Mouse (Mus musculus) hindbrain, embryonic 12.5 days (tissue): Measurements from ENCODE around the gene Vwa7. TPM values are rescaled to one million over a fixed set of nuclear protein-coding genes. Genes with fewer than 3 reads are reported as not detected.
A peak's percentile ranks its signal among the peaks of the same experiment; 100 is the strongest.

Source experiments
- ATAC-seq: fragments of 200-750 bp; cut with Nextera tagmentation; 2 replicates; pipeline ENCODE4 v1.8.0; 2017; ENCODE audit warnings: moderate TSS enrichment; ENCODE audit not compliant: low FRiP score
- H3K27ac ChIP-seq: fragments of 300-500 bp; sonication (generic); 2 replicates; pipeline ENCODE4 v1.5.1; 2016; ENCODE audit warnings: mild to moderate bottlenecking
- H3K27me3 ChIP-seq: fragments of 300-500 bp; sonication (generic); 2 replicates; pipeline ENCODE4 v1.6.1; 2016; ENCODE audit warnings: mild to moderate bottlenecking
- H3K36me3 ChIP-seq: fragments of 300-500 bp; sonication (generic); 2 replicates; pipeline ENCODE4 v1.6.1; 2016; ENCODE audit warnings: mild to moderate bottlenecking
- H3K4me1 ChIP-seq: fragments of 300-500 bp; sonication (generic); 2 replicates; pipeline ENCODE4 v1.6.1; 2016
- H3K4me2 ChIP-seq: fragments of 300-500 bp; sonication (generic); replicated peaks from 2 replicates; pipeline ENCODE4 v1.6.1; 2016; ENCODE audit warnings: mild to moderate bottlenecking
- H3K4me3 ChIP-seq: fragments of 300-500 bp; sonication (generic); 2 replicates; pipeline ENCODE4 v1.5.1; 2016; ENCODE audit warnings: mild to moderate bottlenecking
- H3K9ac ChIP-seq: fragments of 300-500 bp; sonication (generic); 2 replicates; pipeline ENCODE4 v1.6.1; 2016; ENCODE audit warnings: mild to moderate bottlenecking, moderate library complexity
- H3K9me3 ChIP-seq: fragments of 300-500 bp; sonication (generic); replicated peaks from 2 replicates; pipeline ENCODE4 v1.6.1; 2016; ENCODE audit warnings: mild to moderate bottlenecking
- WGBS: fragments of 180-500 bp; shearing (Covaris S2); methylation state at CpG from one replicate; pipeline ENCODE4 v1.1.7; 2016; 5-methylcytosine and 5-hydroxymethylcytosine counted together
- polyA plus RNA-seq: library from polyadenylated mRNA; unstranded; fragments of >200 nt; fragmentation: Nextera tagmentation; extraction: Ambion mirVana; gene quantifications from 2 replicates; pipeline ENCODE4 v1.2.1, GENCODE M21; 2016

The Vwa7 gene
- polyA plus RNA-seq, 1 experiment from 2014 or later: 0.12 TPM

DNA sequence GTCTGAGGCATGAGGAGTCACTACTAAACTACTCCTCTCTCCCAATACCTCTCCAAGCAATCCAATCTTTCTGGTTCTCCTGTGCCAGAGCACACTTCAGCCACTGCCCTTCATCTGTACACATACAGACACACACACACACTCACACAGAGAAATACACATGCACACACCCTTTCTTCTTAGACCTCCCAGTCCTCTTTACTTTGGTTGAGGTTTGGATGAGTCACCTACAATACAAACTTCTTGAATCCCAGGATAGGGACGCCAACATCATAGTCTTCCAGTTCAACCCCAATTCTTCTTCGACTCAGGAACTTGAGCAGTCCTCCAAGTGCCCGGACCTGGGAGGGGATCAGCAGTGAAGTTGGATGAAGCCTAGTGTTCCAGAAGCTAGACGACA is 27.4 kb downstream of the Vwa7 start:
- no peak overlapping the region for H3K27ac ChIP-seq
- H3K4me3 ChIP-seq: no peak overlapping the region
- peaks cover 26% of the 10 kb centered on the region for H3K4me1 ChIP-seq
- no peaks in the 10 kb centered on the region for H3K9me3 ChIP-seq
- H3K27me3 ChIP-seq: no peaks in the 10 kb centered on the region
- WGBS: 94% methylated on average over 4 of the region's 4 CpGs
- no peak overlapping the region for H3K4me2 ChIP-seq
- H3K9ac ChIP-seq: no peak overlapping the region
- H3K36me3 ChIP-seq: no peaks in the 10 kb centered on the region
- no peak for ATAC-seq

DNA sequence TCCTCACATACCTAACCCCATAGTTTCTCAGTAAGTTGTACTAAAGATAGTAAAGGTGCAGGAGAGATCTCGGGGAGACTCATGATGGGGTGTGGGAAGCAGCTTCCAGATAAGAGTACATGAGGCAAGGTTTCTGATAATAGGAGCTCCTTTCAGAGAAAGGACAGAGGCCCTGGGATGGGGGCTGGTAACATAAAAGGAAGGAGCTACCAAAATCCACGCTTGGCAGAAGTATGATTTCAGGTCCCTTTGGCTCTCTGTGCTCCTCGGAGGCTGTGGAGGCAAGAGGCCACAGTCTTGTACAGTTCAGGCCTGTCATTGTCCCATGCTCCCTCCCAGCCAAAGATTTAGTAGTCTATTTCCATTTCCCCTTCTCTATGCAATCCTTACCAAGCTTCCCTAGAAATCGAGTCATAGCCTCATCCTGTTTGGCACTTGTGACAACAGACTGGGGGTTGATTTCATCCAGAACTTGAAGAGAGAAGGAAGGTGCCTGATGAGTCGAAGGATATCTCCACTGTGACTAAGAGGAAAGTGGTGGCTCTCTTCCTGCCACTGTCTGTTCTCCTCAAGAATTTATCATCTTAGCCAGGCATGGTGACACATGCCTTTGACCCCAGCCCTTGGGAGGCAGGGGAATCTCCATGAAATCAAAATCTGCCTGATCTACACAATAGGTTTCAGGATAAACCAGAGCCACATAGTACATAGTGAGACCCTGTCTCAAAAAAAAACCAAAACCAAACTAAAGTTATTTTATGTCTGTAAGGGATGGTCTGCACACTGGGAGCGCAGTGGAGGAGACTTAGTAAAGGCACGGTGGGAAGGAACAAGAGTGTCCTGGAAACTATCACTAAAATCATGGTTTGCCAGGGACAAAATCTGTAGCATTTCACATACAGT is 28.8 kb downstream of the Vwa7 start:
- 84% methylated on average over 7 of the region's 7 CpGs for WGBS
- ATAC-seq: no peak
- Histone ChIP-seq H3K36me3 (no peaks in the 10 kb centered on the region), H3K4me1 (peaks cover 38% of the 10 kb centered on the region), H3K9me3 (no peaks in the 10 kb centered on the region), H3K4me2 (peak overlapping the region; percentile 97), H3K4me3 (peak overlapping the region; percentile 53), H3K9ac (peak overlapping the region; percentile 81), H3K27ac (no peak overlapping the region), H3K27me3 (no peaks in the 10 kb centered on the region)

DNA sequence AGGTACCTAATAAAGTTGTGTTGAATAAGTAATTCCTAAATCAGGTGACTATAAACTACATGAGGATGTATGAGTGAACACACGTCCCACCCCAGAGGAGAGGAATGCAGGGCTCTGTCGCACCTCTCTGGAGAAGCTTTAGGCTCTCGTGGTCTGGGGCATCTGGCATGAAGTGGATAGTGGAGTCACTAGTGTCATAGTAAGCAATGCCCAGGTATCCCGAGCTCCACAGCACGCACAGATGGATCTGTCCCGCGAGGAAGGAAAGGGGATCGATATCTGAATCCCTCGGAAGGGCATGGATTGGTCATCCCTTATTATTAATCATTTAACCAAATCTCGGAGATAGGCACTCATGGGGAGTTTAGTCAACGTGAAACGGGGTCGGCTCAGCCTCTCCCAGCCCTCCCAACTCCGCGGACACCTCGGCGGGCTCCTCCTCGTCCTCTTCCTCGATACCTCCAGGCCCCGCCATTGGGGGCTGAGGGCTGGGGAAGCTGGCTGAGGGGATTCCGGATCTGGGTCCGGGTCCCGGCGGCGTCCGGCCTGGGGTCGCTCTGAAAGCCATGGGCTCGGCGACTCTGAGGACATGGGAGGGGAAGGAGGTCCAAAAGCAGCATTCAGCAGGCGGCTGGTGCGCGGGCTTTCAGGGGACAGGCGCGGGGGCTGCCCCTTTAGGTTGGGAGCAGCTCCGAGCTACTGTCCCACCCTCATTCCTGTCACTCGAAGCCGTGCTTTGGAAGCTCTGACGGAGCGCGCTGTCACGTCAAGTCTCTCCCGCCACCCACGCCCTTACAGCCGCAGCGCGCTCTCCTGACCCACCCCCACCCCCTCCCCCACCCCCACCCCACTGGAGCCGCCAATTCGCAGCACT is 29.7 kb downstream of the Vwa7 start:
- Histone ChIP-seq H3K27me3 (no peaks in the 10 kb centered on the region), H3K9me3 (no peaks in the 10 kb centered on the region), H3K36me3 (no peaks in the 10 kb centered on the region), H3K4me1 (peaks cover 42% of the 10 kb centered on the region), H3K4me3 (peak overlapping the region; percentile 53), H3K27ac (peak overlapping the region; percentile 62), H3K4me2 (peak overlapping the region; percentile 97), H3K9ac (peak overlapping the region; percentile 81)
- ATAC-seq: peak; percentile 68
- 7% methylated on average over 43 of the region's 48 CpGs for WGBS

DNA sequence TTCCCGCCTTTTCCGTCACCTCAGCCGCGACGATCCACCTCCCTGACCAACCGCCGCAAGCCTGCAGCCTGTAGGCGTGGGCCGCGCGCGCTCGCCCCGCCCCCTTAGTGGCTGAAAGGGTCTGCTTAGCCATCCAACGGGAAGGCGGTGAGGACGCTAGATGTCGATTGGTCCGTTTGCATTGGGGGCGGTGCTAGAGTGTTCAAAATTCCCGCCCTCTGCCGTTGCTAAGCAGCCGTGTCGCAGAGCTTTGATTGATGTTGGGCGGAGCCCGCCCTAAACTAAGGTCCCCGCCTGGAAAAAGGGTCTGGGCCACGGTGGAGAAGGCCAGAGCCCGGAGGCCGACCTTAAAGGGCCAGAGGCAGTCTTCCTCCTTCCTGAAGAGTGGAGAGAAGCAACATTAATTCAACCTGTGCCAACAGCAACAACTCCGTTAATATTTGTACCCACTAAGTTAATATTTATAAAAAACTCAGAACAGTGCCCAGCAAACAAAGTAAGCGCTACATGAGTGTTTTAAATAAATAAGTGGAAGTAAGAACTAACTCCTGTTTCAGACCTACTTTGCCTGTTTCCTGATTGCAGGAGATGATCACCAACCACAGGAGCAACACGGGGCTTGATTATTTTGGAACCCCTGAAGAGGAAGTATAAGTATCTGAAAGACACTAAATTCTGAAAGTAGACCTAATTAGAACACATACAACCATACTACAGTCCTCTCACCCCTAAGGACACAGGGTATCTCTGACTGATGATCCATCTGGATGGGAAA is 30.5 kb downstream of the Vwa7 start, which contains the start of gene Msh5:
Gene Msh5 (minus strand): TSS at position 65 of the 775 bp plus-strand sequence.
- peak within 1 kb of the TSS; percentile 62 for H3K27ac ChIP-seq
- peak within 1 kb of the TSS; percentile 81 for H3K9ac ChIP-seq
- H3K36me3 ChIP-seq: no peaks in the 10 kb centered on the region
- ATAC-seq: peak; percentile 98
- no peaks in the 10 kb centered on the region for H3K9me3 ChIP-seq
- H3K27me3 ChIP-seq: no peaks in the 10 kb centered on the region
- peak within 1 kb of the TSS; percentile 53 for H3K4me3 ChIP-seq
- H3K4me2 ChIP-seq: peak within 1 kb of the TSS; percentile 97
- H3K4me1 ChIP-seq: peaks cover 48% of the 10 kb centered on the region
- 3% methylated on average over 33 of the region's 33 CpGs for WGBS

DNA sequence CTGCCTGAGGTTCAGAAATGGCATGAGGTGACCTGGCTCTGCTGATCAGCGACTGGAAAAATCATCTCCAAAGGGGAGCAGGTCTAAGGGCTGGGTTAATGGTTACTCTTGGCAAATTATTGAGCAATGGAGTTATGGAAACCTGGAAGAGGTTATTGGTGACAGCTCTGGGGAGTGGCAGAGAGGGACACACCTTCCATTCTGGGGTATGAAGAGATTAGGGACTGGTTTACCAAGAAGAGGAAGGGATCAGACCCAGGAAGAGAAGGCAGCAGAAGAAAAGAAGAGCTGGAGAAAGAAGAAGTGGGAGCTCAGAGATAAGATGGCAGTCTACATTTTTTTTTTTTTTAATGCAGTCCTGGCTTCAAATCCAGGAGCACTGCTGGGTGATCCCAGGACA is 31.3 kb downstream of the Vwa7 start:
- H3K9ac ChIP-seq: no peak overlapping the region
- no peaks in the 10 kb centered on the region for H3K27me3 ChIP-seq
- no peak overlapping the region for H3K4me3 ChIP-seq
- peaks cover 54% of the 10 kb centered on the region for H3K4me1 ChIP-seq
- no peak overlapping the region for H3K4me2 ChIP-seq
- H3K9me3 ChIP-seq: no peaks in the 10 kb centered on the region
- H3K27ac ChIP-seq: 0 out of 2 replicates have a peak overlapping the region, but pooled peaks have one; percentile 62
- WGBS: 41% methylated on average over 1 of the region's 1 CpGs
- H3K36me3 ChIP-seq: no peaks in the 10 kb centered on the region
- ATAC-seq: no peak

DNA sequence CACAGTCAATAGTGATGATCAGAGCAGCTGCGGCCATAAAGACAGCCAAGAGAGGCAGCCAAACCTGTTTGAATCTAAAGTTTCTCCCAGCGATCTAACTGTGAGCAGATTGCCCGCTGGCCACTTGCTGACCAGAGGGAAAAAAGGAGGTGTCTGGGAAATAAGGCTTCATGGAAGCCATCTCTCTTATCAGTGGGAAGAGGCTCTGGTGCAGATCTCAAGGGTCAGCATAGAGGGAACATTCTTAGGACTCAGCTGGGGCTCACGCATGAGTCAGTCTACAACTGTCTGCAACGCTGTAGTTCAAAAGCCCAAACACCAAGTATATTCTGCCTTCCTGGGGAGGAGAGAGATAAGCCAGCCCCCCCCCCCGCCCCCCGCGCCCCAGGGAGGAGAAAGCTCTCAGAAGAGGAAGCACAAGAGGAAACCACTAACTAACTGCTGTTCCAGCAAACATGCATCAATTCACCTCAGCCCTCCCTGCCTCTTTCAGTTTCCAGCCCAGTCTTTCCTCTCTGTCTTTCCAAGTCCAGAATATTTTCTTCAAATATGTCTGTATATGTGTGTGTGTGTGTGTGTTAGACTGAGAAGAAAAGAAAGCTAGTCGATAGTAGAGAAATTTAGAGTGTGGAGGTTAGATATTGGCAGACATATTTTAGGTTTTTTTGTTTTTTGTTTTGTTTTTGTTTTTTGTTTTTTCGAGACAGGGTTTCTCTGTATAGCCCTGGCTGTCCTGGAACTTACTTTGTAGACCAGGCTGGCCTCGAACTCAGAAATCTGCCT is 32.0 kb downstream of the Vwa7 start:
- Histone ChIP-seq H3K27ac (peak overlapping the region; percentile 62), H3K27me3 (no peaks in the 10 kb centered on the region), H3K9me3 (no peaks in the 10 kb centered on the region), H3K4me1 (peaks cover 56% of the 10 kb centered on the region), H3K9ac (no peak overlapping the region), H3K4me2 (0 out of 2 replicates have a peak overlapping the region, but pooled peaks have one; percentile 11), H3K4me3 (no peak overlapping the region), H3K36me3 (no peaks in the 10 kb centered on the region)
- ATAC-seq: no peak
- 37% methylated on average over 11 of the region's 11 CpGs for WGBS

DNA sequence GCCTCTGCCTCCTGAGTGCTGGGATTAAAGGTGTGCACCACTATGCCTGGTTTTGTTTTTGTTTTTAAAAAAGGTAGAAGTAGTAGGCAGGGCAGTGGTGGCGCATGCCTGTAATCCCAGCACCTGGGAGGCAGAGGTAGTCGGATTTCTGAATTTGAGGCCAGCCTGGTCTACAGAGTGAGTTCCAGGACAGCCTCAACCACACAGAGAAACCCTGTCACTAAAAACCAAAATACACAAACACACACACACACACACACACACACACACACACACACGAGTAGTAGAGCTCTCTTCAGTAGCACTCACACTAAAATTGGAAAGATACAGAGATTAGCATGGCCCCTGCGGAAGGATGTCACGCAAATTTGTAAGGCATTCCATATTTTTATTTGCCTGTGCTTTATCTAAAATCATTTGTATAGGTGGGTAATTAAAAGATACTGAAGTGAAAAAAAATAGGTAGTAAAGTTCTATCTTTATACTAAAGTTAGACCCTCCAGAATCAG is 32.6 kb downstream of the Vwa7 start:
- 79% methylated on average over 5 of the region's 5 CpGs for WGBS
- peak overlapping the region; percentile 79 for H3K4me2 ChIP-seq
- peaks cover 4% of the 10 kb centered on the region for H3K36me3 ChIP-seq
- H3K4me1 ChIP-seq: peaks cover 56% of the 10 kb centered on the region
- H3K27ac ChIP-seq: peak overlapping the region; percentile 93; the same call in 1 of the 2 replicates
- no peak for ATAC-seq
- no peak overlapping the region for H3K4me3 ChIP-seq
- no peaks in the 10 kb centered on the region for H3K27me3 ChIP-seq
- no peak overlapping the region for H3K9ac ChIP-seq
- no peaks in the 10 kb centered on the region for H3K9me3 ChIP-seq

DNA sequence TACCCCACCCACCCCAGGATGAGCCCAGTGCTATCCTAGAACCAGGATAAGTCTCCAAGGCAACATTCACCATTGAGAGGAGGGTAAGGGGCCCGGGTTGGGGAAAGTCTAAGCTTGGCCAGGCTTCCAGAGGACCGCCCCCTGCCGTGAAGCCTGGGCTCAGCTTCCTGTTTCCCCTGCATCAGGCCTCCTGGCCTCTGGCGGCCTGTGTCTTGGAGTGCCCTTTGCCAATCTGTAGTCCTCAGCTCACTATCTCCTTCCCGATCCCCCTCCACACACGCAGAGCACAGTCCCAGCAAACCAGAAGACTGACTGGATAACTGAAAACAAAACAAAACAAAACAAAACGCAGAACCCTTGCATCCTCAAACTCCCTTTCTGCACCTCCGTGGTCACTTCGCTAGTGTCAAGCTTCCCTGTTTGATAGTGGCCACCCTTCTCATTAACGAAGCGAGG is 33.2 kb downstream of the Vwa7 start, which contains the start of gene Clic1:
Gene Clic1 (plus strand): TSS at position 406 of the 456 bp plus-strand sequence.
- 0 out of 2 replicates have a peak, but pooled peaks have one; percentile 20 for ATAC-seq
- peak within 1 kb of the TSS; percentile 79 for H3K4me2 ChIP-seq
- H3K27ac ChIP-seq: peak within 1 kb of the TSS; percentile 93
- H3K27me3 ChIP-seq: no peaks in the 10 kb centered on the region
- no peaks in the 10 kb centered on the region for H3K9me3 ChIP-seq
- 2% methylated on average over 11 of the region's 11 CpGs for WGBS
- peak within 1 kb of the TSS; percentile 79 for H3K9ac ChIP-seq
- H3K4me3 ChIP-seq: peak within 1 kb of the TSS; percentile 55
- peaks cover 56% of the 10 kb centered on the region for H3K4me1 ChIP-seq
- peaks cover 9% of the 10 kb centered on the region for H3K36me3 ChIP-seq

DNA sequence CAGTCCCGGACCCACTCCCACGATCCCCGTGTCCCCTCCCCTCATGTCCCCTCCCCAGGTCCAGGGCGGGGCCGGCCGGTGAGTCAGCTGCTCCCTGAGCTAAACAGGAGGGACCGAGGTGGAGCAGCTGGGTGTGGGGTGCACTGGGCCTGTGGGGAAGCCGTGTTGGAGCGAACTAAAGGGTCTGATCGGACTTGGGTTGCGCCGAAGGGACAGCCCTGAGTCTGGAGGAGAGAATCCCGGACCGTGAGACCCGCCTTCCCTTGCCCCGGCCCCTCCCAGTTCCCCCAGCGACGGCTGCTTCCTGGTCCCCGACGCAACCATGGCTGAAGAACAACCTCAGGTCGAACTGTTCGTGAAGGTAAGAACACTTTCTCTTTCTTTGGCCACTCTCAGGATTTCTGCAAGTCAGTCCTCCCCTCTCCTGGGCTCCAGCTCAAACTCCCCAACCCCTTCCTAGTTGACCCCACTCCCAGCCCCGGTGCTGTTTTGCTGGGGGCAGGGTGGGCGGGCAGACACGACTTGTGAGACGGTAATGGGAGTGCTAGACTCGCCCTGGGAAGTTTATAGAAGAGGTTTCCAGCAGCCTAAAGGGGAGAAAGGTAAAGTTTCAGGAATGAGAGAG is 33.9 kb downstream of the Vwa7 start:
- H3K27me3 ChIP-seq: no peaks in the 10 kb centered on the region
- H3K9me3 ChIP-seq: no peaks in the 10 kb centered on the region
- WGBS: under 1% methylated on average over 27 of the region's 27 CpGs
- ATAC-seq: no peak
- H3K4me1 ChIP-seq: peaks cover 54% of the 10 kb centered on the region
- peak overlapping the region; percentile 55 for H3K4me3 ChIP-seq
- H3K36me3 ChIP-seq: peaks cover 14% of the 10 kb centered on the region
- peak overlapping the region; percentile 79 for H3K9ac ChIP-seq
- peak overlapping the region; percentile 79 for H3K4me2 ChIP-seq
- H3K27ac ChIP-seq: peak overlapping the region; percentile 93

DNA sequence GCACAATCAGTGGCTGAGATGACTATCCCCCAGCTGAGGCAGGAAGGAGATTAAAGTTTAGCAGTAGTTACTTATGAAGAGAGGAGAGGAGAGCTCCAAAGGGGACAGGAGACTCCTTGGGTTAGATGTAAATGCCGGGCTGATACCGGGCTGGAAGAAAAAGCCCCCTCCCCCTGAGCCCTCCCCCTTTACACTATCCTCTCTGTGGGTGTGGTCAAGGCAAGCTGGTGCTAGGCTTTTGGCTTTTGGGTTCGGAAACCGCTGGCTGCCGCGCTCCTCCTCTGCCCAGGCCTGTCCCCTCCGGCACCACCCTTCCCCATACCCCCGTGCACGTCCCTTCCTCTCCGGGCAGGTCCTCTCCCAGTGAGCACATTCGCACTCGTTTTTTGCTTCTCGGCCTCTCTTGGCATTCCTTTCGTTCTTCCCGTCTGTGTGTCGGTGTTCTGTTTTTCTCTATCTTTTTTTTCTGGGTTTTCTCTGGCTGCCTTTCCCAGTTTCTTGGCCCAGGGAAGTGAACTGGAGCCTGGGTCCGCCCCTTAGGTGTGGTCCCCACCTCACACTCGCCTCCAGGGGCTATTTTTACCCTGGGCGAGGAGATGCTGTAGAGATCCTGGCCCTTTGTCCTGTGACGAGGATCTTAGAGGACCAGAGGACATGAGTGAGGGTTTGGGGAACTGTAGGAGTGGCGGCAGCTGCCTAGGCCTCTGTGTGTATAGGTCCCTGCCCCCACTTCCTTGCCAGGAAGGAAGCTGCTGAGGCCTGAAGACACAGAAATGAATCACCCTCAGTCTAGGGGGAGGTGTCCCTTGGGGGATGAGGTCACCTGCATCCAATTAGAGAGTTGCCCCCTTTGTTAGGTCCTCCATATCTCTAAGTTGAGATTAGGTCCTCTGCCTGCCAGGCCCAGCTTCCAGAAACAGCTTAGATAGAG is 35.0 kb downstream of the Vwa7 start:
- WGBS: 2% methylated on average over 20 of the region's 21 CpGs
- peaks cover 24% of the 10 kb centered on the region for H3K36me3 ChIP-seq

More for the DNA sequence above, 35.0 kb downstream of the Vwa7 start:
- H3K9me3 ChIP-seq: no peaks in the 10 kb centered on the region
- peak overlapping the region; percentile 55 for H3K4me3 ChIP-seq
- H3K4me2 ChIP-seq: peak overlapping the region; percentile 79
- H3K9ac ChIP-seq: peak overlapping the region; percentile 79
- H3K4me1 ChIP-seq: peaks cover 46% of the 10 kb centered on the region
- peak overlapping the region; percentile 93 for H3K27ac ChIP-seq
- ATAC-seq: peak; percentile 59
- H3K27me3 ChIP-seq: no peaks in the 10 kb centered on the region
